Mouse (Mus musculus): ENCODE measurements around the gene Gspt2. TPM values are rescaled to one million over a fixed set of nuclear protein-coding genes. Genes with fewer than 3 reads are reported as not detected.

The Gspt2 gene
- 1.4 TPM for polyA plus RNA-seq (2017; shearing (Covaris generic))

DNA sequence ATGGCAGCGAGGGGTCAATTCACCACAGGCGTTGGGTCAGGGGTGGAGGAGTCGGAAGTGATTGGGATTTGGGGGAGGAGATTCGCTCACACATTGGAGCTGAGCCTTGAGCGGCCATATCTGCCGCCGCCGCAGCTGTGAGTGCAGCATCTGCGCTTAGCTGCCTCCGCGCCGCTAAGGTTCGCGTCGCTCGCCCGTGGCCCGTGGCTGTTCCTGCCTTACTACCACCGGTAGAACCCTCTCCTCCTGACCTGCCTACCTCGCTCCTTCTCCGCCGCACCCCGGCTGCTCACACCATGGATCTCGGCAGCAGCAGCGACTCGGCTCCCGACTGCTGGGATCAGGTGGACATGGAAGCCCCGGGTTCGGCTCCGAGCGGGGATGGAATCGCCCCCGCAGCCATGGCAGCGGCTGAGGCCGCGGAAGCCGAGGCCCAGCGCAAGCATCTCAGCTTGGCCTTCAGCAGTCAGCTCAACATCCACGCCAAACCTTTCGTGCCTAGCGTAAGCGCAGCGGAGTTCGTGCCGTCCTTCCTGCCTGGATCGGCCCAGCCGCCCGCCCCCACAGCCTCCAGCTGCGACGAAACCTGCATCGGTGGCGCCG lies at the start of gene Gspt2:
Gene Gspt2, plus strand, starts transcription at position 109 of the 603 bp plus-strand sequence.

Other genes starting within 250 kb of the Gspt2 start
- gene Maged1, start 93.9 kb upstream of the Gspt2 start, polyA plus RNA-seq (2017; shearing (Covaris generic)) = 6.1 TPM
- gene Zxdb, start 88.5 kb downstream of the Gspt2 start, polyA plus RNA-seq (2017; shearing (Covaris generic)) = 14.2 TPM